Mouse (Mus musculus) kidney, adult 10 weeks (tissue): ENCODE data around the gene Ms4a4a. TPM values are rescaled to one million over a fixed set of nuclear protein-coding genes. Genes with fewer than 3 reads are reported as not detected.

Source experiments
- polyA plus RNA-seq: library from polyadenylated mRNA; stranded (reverse); fragments of 350-450 nt; fragmentation: Illumina TruSeq; extraction: RNeasy Lipid Tissue Mini Kit (QIAGEN cat#74804); gene quantifications from one replicate; pipeline ENCODE4 v1.2.3, GENCODE M21; 2014; ENCODE audit warnings: low read depth, low replicate concordance

The Ms4a4a gene
- 0.61 TPM for polyA plus RNA-seq

DNA sequence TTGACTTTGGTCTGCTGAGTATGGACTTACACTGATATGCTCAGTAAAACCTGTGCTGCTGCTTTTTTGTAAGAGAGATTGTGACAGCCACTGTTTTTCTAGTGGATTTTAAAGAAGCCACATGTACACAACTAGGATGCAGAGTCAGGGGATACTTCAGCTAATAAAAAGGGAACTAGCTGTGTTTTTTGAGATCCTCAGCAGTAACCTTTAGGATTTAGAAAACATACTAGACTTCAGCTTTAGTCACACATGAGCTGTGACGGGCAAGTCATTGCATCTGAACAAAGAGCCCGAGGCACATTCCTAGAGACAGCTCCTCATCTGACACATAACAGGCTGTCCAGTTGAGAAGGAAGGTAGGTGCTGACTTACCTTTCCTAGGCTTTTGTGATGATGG is at the start of gene Ms4a4a:
Ms4a4a (plus strand) TSS at position 251 of the 400 bp plus-strand sequence.

DNA sequence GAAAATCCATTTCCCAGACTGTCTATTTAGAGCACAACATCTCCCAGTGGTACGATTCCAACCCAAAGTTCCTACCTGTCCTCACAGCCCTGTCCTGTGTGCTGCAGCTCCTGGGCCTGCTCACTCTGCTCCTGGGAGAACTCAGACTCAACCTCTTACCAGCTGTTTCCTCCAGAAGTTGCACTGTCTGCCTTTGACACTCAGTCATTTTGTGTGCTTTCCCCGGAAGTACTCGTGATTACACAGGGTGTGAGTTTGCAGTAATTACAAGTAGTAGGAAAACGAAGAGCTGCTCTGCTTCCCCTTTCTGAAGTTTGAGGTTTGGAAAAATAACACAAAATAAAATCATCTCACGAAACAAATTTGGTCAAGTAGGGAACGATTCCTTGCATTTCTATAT is 39.4 kb upstream of the Ms4a4a start, which contains the start of gene Ms4a7:
Ms4a7 (minus strand) TSS at position 215 of the 400 bp plus-strand sequence.

DNA sequence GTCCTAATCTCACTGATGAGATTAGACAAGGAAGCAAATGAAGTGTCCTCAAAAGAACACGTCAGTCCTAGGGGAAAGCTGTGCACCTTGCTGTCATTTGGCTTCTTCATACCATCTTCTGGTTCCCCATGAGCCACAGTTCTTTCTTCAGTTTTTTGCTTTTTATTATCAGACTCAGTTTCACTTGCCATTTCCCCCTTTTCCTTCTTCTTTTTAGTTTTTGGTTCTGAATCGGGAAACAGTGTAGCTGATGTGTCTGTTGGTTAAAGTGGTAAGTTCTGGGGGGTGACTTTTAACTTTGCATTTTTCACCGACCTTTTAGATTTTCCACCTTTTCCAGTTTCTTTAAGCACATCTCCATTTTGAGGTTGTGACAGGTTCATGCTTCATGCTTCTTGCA is 29.2 kb downstream of the Ms4a4a start, which contains the start of gene Ms4a4c:
Ms4a4c (plus strand) TSS at position 244 of the 400 bp plus-strand sequence.

Other genes with a start within 250 kb of the Ms4a4a start
- not detected for gene 1700017D01Rik, start 244.6 kb upstream of the Ms4a4a start, polyA plus RNA-seq
- not detected for gene 1700025F22Rik, start 210.2 kb upstream of the Ms4a4a start, polyA plus RNA-seq
- not detected for gene Ms4a13, start 178.8 kb upstream of the Ms4a4a start, polyA plus RNA-seq
- not detected for gene Ms4a12, start 143.1 kb upstream of the Ms4a4a start, polyA plus RNA-seq
- gene Ms4a1, start 109.3 kb upstream of the Ms4a4a start, polyA plus RNA-seq, result 0.53 TPM
- gene Ms4a5, start 91.7 kb upstream of the Ms4a4a start, polyA plus RNA-seq, result not detected
- gene Ms4a14, start 61.1 kb upstream of the Ms4a4a start, polyA plus RNA-seq, result 0.53 TPM
- 3.0 TPM for gene Ms4a7, start 39.4 kb upstream of the Ms4a4a start, polyA plus RNA-seq
- gene Ms4a4c, start 29.2 kb downstream of the Ms4a4a start, polyA plus RNA-seq, result 1.3 TPM
- gene Ms4a4b, start 68.0 kb downstream of the Ms4a4a start, polyA plus RNA-seq, result 1.1 TPM
- 4.2 TPM for gene Ms4a6c, start 93.8 kb downstream of the Ms4a4a start, polyA plus RNA-seq
- gene Gm8369, start 110.4 kb downstream of the Ms4a4a start, polyA plus RNA-seq, result not detected
- 2.7 TPM for gene Ms4a6b, start 141.0 kb downstream of the Ms4a4a start, polyA plus RNA-seq
- 2.9 TPM for gene Ms4a4d, start 161.3 kb downstream of the Ms4a4a start, polyA plus RNA-seq
- gene Ms4a6d, start 229.3 kb downstream of the Ms4a4a start, polyA plus RNA-seq, result 0.97 TPM
- 5.0 TPM for gene Ms4a2, start 248.2 kb downstream of the Ms4a4a start, polyA plus RNA-seq